Mouse (Mus musculus) stomach, postnatal 0 days (tissue): ENCODE results near the gene Cbr4.

Experiments
- CTCF ChIP-seq: IDR thresholded peaks from 2 replicates; pipeline ENCODE4 v1.5.1; 2016; ENCODE audit warnings: antibody characterized with exemption, low read depth, mild to moderate bottlenecking, moderate library complexity
- EP300 ChIP-seq: optimal IDR thresholded peaks from 2 replicates; pipeline ENCODE3; 2016; ENCODE audit warnings: antibody characterized with exemption

DNA sequence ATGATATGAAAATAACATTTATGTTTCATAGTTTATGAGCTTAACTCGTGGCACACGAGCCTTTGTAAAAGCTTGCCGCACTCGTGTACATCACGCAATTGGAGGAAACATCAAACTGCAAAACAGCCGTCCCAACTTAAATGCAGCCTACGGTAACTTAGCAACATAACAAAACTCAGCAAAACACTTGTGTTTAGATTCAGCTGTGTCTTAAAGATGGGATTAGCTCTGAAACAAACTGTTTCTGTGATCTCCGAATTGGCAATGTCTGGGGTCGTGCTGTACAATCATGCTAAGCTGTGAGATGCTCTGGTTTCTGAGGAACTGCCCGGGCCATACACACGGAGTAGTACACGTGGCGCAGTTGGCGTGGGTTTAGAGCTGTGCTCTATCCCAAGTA, 39.5 kb downstream of the Cbr4 start:
- TF ChIP-seq EP300 (no peak), CTCF (no peak)
